ENCODE assay signal across 16 mouse cellular contexts in genomic region chr2:52556298-52556960, GRCm38 (mm10).
DNase-seq lines count a peak whose midpoint lies in the region; ATAC-seq and TF ChIP-seq lines count a peak whose summit lies in the region.
"Had no signal": no experiment of that assay in that cellular context is flagged by ENCODE, and none has a peak within 500 bp of the region (broad histone marks: within the 10 kb centered on the region; RNA-seq: fewer than 3 reads in every experiment).

No protein-coding gene starts in this region.

- peaks cover 31% of the 10 kb centered on the region for H3K4me1 ChIP-seq in forebrain, embryonic 13.5 days
- H3K4me1 ChIP-seq in forebrain, embryonic 11.5 days (replicated peaks; ENCODE audit: control insufficient read depth, insufficient read depth, low read length): peaks cover 4% of the 10 kb centered on the region; the same call in 1 of the 2 replicates
- H3K4me1 ChIP-seq in neural tube, embryonic 12.5 days: peaks cover 16% of the 10 kb centered on the region; the same call in 1 of the 2 replicates
- peaks cover 3% of the 10 kb centered on the region; the same call in 1 of the 2 replicates for H3K4me1 ChIP-seq in hindbrain, postnatal 0 days (ENCODE audit: insufficient read depth, low read length)
- peaks cover 9% of the 10 kb centered on the region; the same call in 1 of the 2 replicates for H3K4me1 ChIP-seq in olfactory bulb, adult 2 months (ENCODE audit: control insufficient read depth, insufficient read depth, low read length)
- H3K4me1 ChIP-seq: embryonic facial prominence, embryonic 15.5 days; limb, embryonic 13.5 days had no signal

- DNase-seq in forebrain, embryonic 11.5 days (ENCODE audit: low spot score): no peak
- no peak for DNase-seq in neural tube, embryonic 10.5 days (ENCODE audit: extremely low spot score, low spot score)
- DNase-seq in hindbrain, postnatal 0 days (ENCODE audit: low spot score): peak; percentile 42
- no peak for DNase-seq in thymus, adult 18-20 months
- DNase-seq in left cerebral cortex, postnatal 14 days (ENCODE audit: low spot score in 2 of 2): no peak
- DNase-seq: adrenal gland, postnatal 10 days; heart, adult 2 months; heart, postnatal 10 days; kidney, adult 18-20 months; kidney, postnatal 4 days; retina, postnatal 1 day had no signal

- H3K27me3 ChIP-seq in forebrain, embryonic 13.5 days: no peaks in the 10 kb centered on the region
- no peaks in the 10 kb centered on the region for H3K27me3 ChIP-seq in forebrain, embryonic 11.5 days (ENCODE audit: control insufficient read depth, insufficient read depth, low read length)
- no peaks in the 10 kb centered on the region for H3K27me3 ChIP-seq in neural tube, embryonic 12.5 days (replicated peaks)
- H3K27me3 ChIP-seq in hindbrain, postnatal 0 days (ENCODE audit: insufficient read depth, low read length): no peaks in the 10 kb centered on the region
- H3K27me3 ChIP-seq: embryonic facial prominence, embryonic 15.5 days; limb, embryonic 13.5 days had no signal

- no peak overlapping the region for H3K27ac ChIP-seq in forebrain, embryonic 13.5 days
- no peak overlapping the region for H3K27ac ChIP-seq in forebrain, embryonic 11.5 days (ENCODE audit: low read depth, low read length)
- no peak overlapping the region for H3K27ac ChIP-seq in neural tube, embryonic 12.5 days
- H3K27ac ChIP-seq in hindbrain, postnatal 0 days: no peak overlapping the region
- H3K27ac ChIP-seq in olfactory bulb, adult 2 months (ENCODE audit: insufficient read depth, low read depth, low read length): peak overlapping the region; percentile 44; the same call in 1 of the 2 replicates
- H3K27ac ChIP-seq: embryonic facial prominence, embryonic 15.5 days; heart, adult 2 months; limb, embryonic 13.5 days had no signal

- no peak overlapping the region for H3K9ac ChIP-seq in forebrain, embryonic 13.5 days
- H3K9ac ChIP-seq in forebrain, embryonic 11.5 days (ENCODE audit: low read length): no peak overlapping the region
- peak overlapping the region; percentile 5; the same call in 1 of the 2 replicates for H3K9ac ChIP-seq in neural tube, embryonic 12.5 days
- H3K9ac ChIP-seq in hindbrain, postnatal 0 days (replicated peaks; ENCODE audit: low read length): no peak overlapping the region
- H3K9ac ChIP-seq: embryonic facial prominence, embryonic 15.5 days; limb, embryonic 13.5 days had no signal

- H3K9me3 ChIP-seq in forebrain, embryonic 13.5 days (replicated peaks): 0 out of 2 replicates have a peak, but pooled peaks cover 3% of the 10 kb centered on the region
- no peaks in the 10 kb centered on the region for H3K9me3 ChIP-seq in forebrain, embryonic 11.5 days (ENCODE audit: control insufficient read depth, low read length)
- no peaks in the 10 kb centered on the region for H3K9me3 ChIP-seq in neural tube, embryonic 12.5 days
- H3K9me3 ChIP-seq in hindbrain, postnatal 0 days (ENCODE audit: low read length): no peaks in the 10 kb centered on the region
- H3K9me3 ChIP-seq: embryonic facial prominence, embryonic 15.5 days; limb, embryonic 13.5 days had no signal

- H3K36me3 ChIP-seq in forebrain, embryonic 13.5 days (ENCODE audit: poor library complexity, severe bottlenecking): no peaks in the 10 kb centered on the region
- no peaks in the 10 kb centered on the region for H3K36me3 ChIP-seq in forebrain, embryonic 11.5 days (ENCODE audit: control insufficient read depth, insufficient read depth, low read length)
- H3K36me3 ChIP-seq in neural tube, embryonic 12.5 days: no peaks in the 10 kb centered on the region
- no peaks in the 10 kb centered on the region for H3K36me3 ChIP-seq in hindbrain, postnatal 0 days (ENCODE audit: insufficient read depth, low read length)
- H3K36me3 ChIP-seq: embryonic facial prominence, embryonic 15.5 days; limb, embryonic 13.5 days had no signal

- no peak for TF ChIP-seq POLR2A in olfactory bulb, adult 2 months (IDR thresholded peaks at IDR 0.05; ENCODE audit: insufficient read depth, low read depth, low read length)

- intact Hi-C loops in left cerebral cortex, postnatal 14 days (cut with DNase I): no loop called here

- TF ChIP-seq CTCF in hindbrain, postnatal 0 days (IDR thresholded peaks at IDR 0.05; ENCODE audit: low read depth): no peak
- TF ChIP-seq CTCF in olfactory bulb, adult 2 months (IDR thresholded peaks at IDR 0.05; ENCODE audit: insufficient read depth, low read depth, low read length): no peak

- peak overlapping the region; percentile 61 for H3K4me2 ChIP-seq in forebrain, embryonic 13.5 days
- H3K4me2 ChIP-seq in forebrain, embryonic 11.5 days (ENCODE audit: low read depth, low read length, severe bottlenecking): no peak overlapping the region
- H3K4me2 ChIP-seq in neural tube, embryonic 12.5 days (replicated peaks): peak overlapping the region; percentile 53
- H3K4me2 ChIP-seq in hindbrain, postnatal 0 days (ENCODE audit: low read depth, low read length): peak overlapping the region; percentile 62
- H3K4me2 ChIP-seq: embryonic facial prominence, embryonic 15.5 days; limb, embryonic 13.5 days had no signal

- no peak for ATAC-seq in forebrain, embryonic 13.5 days
- ATAC-seq in forebrain, embryonic 11.5 days (replicated peaks; ENCODE audit: low FRiP score): no peak
- ATAC-seq in neural tube, embryonic 12.5 days (ENCODE audit: low FRiP score, low read depth): no peak
- ATAC-seq in hindbrain, postnatal 0 days: no peak

- 86% methylated on average over 20 of the region's 20 CpGs for WGBS in forebrain, embryonic 13.5 days
- 87% methylated on average over 20 of the region's 20 CpGs for WGBS in forebrain, embryonic 11.5 days
- 88% methylated on average over 20 of the region's 20 CpGs for WGBS in neural tube, embryonic 12.5 days
- WGBS in hindbrain, postnatal 0 days: 75% methylated on average over 20 of the region's 20 CpGs
- WGBS in olfactory bulb, adult 2 months: 49% methylated on average over 20 of the region's 20 CpGs

- H3K4me3 ChIP-seq in forebrain, embryonic 13.5 days: peak overlapping the region; percentile 43; the same call in 1 of the 2 replicates
- no peak overlapping the region for H3K4me3 ChIP-seq in forebrain, embryonic 11.5 days (ENCODE audit: low read depth, low read length)
- H3K4me3 ChIP-seq in neural tube, embryonic 12.5 days: peak overlapping the region; percentile 37; the same call in 1 of the 2 replicates
- peak overlapping the region; percentile 49 for H3K4me3 ChIP-seq in hindbrain, postnatal 0 days (ENCODE audit: low read length)
- H3K4me3 ChIP-seq in olfactory bulb, adult 2 months (ENCODE audit: insufficient read depth, low read depth, low read length): peak overlapping the region; percentile 48
- H3K4me3 ChIP-seq: embryonic facial prominence, embryonic 15.5 days; heart, adult 2 months; limb, embryonic 13.5 days had no signal
